Mouse (Mus musculus): Measurements from ENCODE around the gene Gpt2. TPM values are rescaled to one million over a fixed set of nuclear protein-coding genes. Genes with fewer than 3 reads are reported as not detected.
A peak's percentile ranks its signal among the peaks of the same experiment; 100 is the strongest.

The Gpt2 gene
- polyA plus RNA-seq, 1 experiment from 2014 or later = 4.6 TPM

DNA sequence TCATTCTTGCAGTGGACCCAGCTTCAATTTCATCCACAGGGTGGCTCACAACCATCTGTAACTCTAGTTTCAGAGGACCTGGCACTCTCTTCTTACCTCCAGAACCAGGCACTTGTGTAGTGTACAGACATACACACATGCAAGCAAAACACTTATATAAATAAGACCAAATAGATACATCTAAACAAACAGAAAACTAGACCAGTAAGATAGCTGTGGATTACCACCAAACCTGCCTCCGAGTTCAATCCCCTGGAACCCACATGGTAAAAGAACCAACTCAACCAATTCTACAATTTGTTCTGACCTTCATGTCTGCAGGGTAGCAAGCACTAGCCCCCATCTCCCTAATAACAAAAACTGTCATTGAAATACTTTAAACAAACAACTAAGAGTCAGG lies 59.6 kb downstream of the Gpt2 start:
- Histone ChIP-seq H3K4me1 (ENCODE audit: insufficient read depth, low read depth, low read length) (no peaks in the 10 kb centered on the region), H3K36me3 (ENCODE audit: insufficient read depth, low read length) (peaks cover 12% of the 10 kb centered on the region; the same call in 1 of the 2 replicates)

DNA sequence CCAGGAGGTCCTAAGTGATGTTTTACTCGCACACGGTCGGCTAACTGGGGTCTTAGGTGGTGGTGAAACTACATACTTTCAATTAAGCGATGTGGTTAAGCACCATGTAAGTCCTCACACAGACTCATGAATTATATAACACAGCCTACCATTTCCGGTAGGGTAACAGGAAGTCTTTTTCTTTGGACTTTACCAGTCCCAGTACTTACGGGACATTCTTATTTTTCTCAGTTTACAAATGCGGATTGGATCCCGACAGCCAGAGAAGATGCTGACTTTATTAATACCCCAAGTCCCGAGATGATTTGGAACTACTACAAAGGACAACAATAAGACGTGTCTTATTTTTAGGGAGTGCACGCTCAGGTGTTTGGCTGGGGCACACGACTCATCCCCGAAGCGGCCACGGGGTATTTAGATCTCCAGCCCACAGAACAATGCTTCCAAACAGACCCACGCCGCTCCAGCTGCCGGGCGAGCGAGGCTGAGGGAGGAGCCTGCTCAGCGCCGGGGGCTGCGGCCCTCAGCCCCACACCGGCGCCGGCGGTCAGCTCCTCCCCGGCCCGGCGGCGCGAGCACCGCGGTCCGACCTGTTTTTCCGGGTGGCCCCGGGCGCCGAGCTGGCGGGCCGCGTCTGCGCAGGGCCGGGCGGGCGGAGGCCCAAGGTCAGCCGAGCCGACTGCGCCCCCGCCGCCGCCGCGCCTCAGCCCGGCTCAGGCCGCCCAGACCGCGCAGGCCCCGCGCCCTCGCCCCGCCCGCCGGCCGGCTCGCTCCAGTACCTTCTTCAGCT lies 62.2 kb downstream of the Gpt2 start:
- Histone ChIP-seq H3K4me2 (replicated peaks; ENCODE audit: low read depth, low read length) (peak overlapping the region; percentile 82), H3K4me1 (ENCODE audit: insufficient read depth, low read depth, low read length) (no peaks in the 10 kb centered on the region), H3K27me3 (replicated peaks; ENCODE audit: insufficient read depth, low read length) (no peaks in the 10 kb centered on the region), H3K27ac (ENCODE audit: low read length) (peak overlapping the region; percentile 99), H3K4me3 (ENCODE audit: low read depth, low read length) (peak overlapping the region; percentile 92), H3K36me3 (ENCODE audit: insufficient read depth, low read length) (0 out of 2 replicates have a peak, but pooled peaks cover 6% of the 10 kb centered on the region), H3K9ac (replicated peaks; ENCODE audit: low read depth) (peak overlapping the region; percentile 90), H3K9me3 (ENCODE audit: low read length) (no peaks in the 10 kb centered on the region)
- under 1% methylated on average over 47 of the region's 66 CpGs for WGBS
- DNase-seq (ENCODE audit: low spot score) (peak; percentile 67), ATAC-seq (peak; percentile 90)
- TF ChIP-seq EP300 (IDR thresholded peaks at IDR 0.05) (no peak), CTCF (IDR thresholded peaks at IDR 0.05) (no peak)

More for the DNA sequence above, 59.6 kb downstream of the Gpt2 start:
- DNase-seq (ENCODE audit: low spot score) (no peak), ATAC-seq (no peak)
- H3K9ac ChIP-seq (replicated peaks; ENCODE audit: low read depth) = no peak overlapping the region
- 94% methylated on average over 1 of the region's 1 CpGs for WGBS
- no peaks in the 10 kb centered on the region for H3K9me3 ChIP-seq (ENCODE audit: low read length)
- H3K4me3 ChIP-seq (ENCODE audit: low read depth, low read length) = no peak overlapping the region
- no peak overlapping the region for H3K27ac ChIP-seq (ENCODE audit: low read length)
- no peak for TF ChIP-seq EP300 (IDR thresholded peaks at IDR 0.05)
- no peak for TF ChIP-seq CTCF (IDR thresholded peaks at IDR 0.05)
- no peaks in the 10 kb centered on the region for H3K27me3 ChIP-seq (replicated peaks; ENCODE audit: insufficient read depth, low read length)
- H3K4me2 ChIP-seq (replicated peaks; ENCODE audit: low read depth, low read length) = no peak overlapping the region

GRCm38 (mm10) chr8:85555181-85556145 lies 63.1 kb downstream of the Gpt2 start, which contains the start of gene Dnaja2:
Gene Dnaja2, minus strand, starts transcription at chr8:85555344.
- WGBS = 1% methylated on average over 67 of the region's 77 CpGs
- no peaks in the 10 kb centered on the region for H3K4me1 ChIP-seq (ENCODE audit: insufficient read depth, low read depth, low read length)

GRCm38 (mm10) chr8:85556986-85557600 lies 64.7 kb downstream of the Gpt2 start:
- H3K4me3 ChIP-seq (ENCODE audit: low read depth, low read length) = no peak overlapping the region
- no peaks in the 10 kb centered on the region for H3K9me3 ChIP-seq (ENCODE audit: low read length)
- no peak overlapping the region for H3K4me2 ChIP-seq (replicated peaks; ENCODE audit: low read depth, low read length)
- no peaks in the 10 kb centered on the region for H3K36me3 ChIP-seq (ENCODE audit: insufficient read depth, low read length)
- no peak overlapping the region for H3K27ac ChIP-seq (ENCODE audit: low read length)
- no peak overlapping the region for H3K9ac ChIP-seq (replicated peaks; ENCODE audit: low read depth)
- DNase-seq (ENCODE audit: low spot score) (no peak), ATAC-seq (no peak)
- WGBS = 82% methylated on average over 2 of the region's 2 CpGs
- H3K27me3 ChIP-seq (replicated peaks; ENCODE audit: insufficient read depth, low read length) = no peaks in the 10 kb centered on the region
- no peak for TF ChIP-seq CTCF (IDR thresholded peaks at IDR 0.05)
- no peak for TF ChIP-seq EP300 (IDR thresholded peaks at IDR 0.05)
- no peaks in the 10 kb centered on the region for H3K4me1 ChIP-seq (ENCODE audit: insufficient read depth, low read depth, low read length)

More at GRCm38 (mm10) chr8:85555181-85556145, 63.1 kb downstream of the Gpt2 start, which contains the start of gene Dnaja2:
- TF ChIP-seq CTCF (IDR thresholded peaks at IDR 0.05) (no peak), EP300 (IDR thresholded peaks at IDR 0.05) (no peak)
- Histone ChIP-seq H3K4me2 (replicated peaks; ENCODE audit: low read depth, low read length) (peak within 1 kb of the TSS; percentile 82), H3K4me3 (ENCODE audit: low read depth, low read length) (peak within 1 kb of the TSS; percentile 92), H3K27ac (ENCODE audit: low read length) (peak within 1 kb of the TSS; percentile 99), H3K9ac (replicated peaks; ENCODE audit: low read depth) (peak within 1 kb of the TSS; percentile 90), H3K36me3 (ENCODE audit: insufficient read depth, low read length) (0 out of 2 replicates have a peak, but pooled peaks cover 6% of the 10 kb centered on the region), H3K9me3 (ENCODE audit: low read length) (no peaks in the 10 kb centered on the region), H3K27me3 (replicated peaks; ENCODE audit: insufficient read depth, low read length) (no peaks in the 10 kb centered on the region)
- DNase-seq (ENCODE audit: low spot score) = peak; percentile 89
- ATAC-seq = peak; percentile 96

DNA sequence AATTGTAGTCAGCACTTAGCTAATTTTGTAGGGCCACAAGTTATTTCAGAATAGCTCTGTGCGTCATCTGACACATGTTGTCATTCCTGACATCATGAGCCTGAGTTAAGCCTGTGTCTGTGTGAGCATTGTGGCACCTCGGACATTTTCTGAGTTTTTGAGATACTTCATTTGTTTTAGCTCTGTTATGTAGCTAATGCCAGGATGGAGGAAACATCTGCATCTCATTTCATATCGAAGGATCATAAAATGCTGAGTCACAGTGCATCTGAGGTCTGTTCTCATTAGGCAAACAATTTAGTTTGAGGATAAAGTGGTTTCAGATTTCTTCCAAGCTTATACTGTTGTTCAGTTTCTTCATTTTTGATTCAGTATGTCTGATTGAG lies 65.2 kb downstream of the Gpt2 start:
- Histone ChIP-seq H3K27me3 (replicated peaks; ENCODE audit: insufficient read depth, low read length) (no peaks in the 10 kb centered on the region), H3K9me3 (ENCODE audit: low read length) (no peaks in the 10 kb centered on the region), H3K27ac (ENCODE audit: low read length) (no peak overlapping the region), H3K4me1 (ENCODE audit: insufficient read depth, low read depth, low read length) (no peaks in the 10 kb centered on the region), H3K9ac (replicated peaks; ENCODE audit: low read depth) (no peak overlapping the region), H3K36me3 (ENCODE audit: insufficient read depth, low read length) (no peaks in the 10 kb centered on the region), H3K4me2 (replicated peaks; ENCODE audit: low read depth, low read length) (no peak overlapping the region), H3K4me3 (ENCODE audit: low read depth, low read length) (no peak overlapping the region)
- no peak for ATAC-seq
- DNase-seq (ENCODE audit: low spot score) = peak; percentile 27
- WGBS = 51% methylated on average over 3 of the region's 3 CpGs
- TF ChIP-seq CTCF (IDR thresholded peaks at IDR 0.05) (no peak), EP300 (IDR thresholded peaks at IDR 0.05) (no peak)

Data from lung, postnatal 0 days (tissue).